Mouse (Mus musculus) limb, embryonic 14.5 days (tissue): ENCODE data around the gene Olfr877. TPM values are rescaled to one million over a fixed set of nuclear protein-coding genes. Genes with fewer than 3 reads are reported as not detected.

ENCODE experiments used
- ATAC-seq: fragments of 200-750 bp; cut with Nextera tagmentation; 2 replicates; pipeline ENCODE4 v1.8.0; 2017; ENCODE audit warnings: low read depth, moderate number of reproducible peaks, moderate TSS enrichment; ENCODE audit not compliant: low FRiP score
- DNase-seq: peaks from one replicate; pipeline ENCODE4 v3.0.0-alpha.2; 2015; ENCODE audit warnings: low spot score
- H3K27ac ChIP-seq: fragments of 300-500 bp; sonication (generic); replicated peaks from 2 replicates; pipeline ENCODE4 v1.5.1; 2014; ENCODE audit warnings: low read depth, mild to moderate bottlenecking, low read length, moderate library complexity, mixed read lengths
- H3K27me3 ChIP-seq: fragments of 300-500 bp; sonication (generic); 2 replicates; pipeline ENCODE4 v1.6.1; 2014; ENCODE audit warnings: low read length, mixed read lengths; ENCODE audit not compliant: control insufficient read depth, insufficient read depth
- H3K36me3 ChIP-seq: fragments of 300-500 bp; sonication (generic); 2 replicates; pipeline ENCODE4 v1.6.1; 2014; ENCODE audit warnings: mild to moderate bottlenecking, low read length, moderate library complexity, mixed read lengths; ENCODE audit not compliant: control insufficient read depth, insufficient read depth
- H3K4me1 ChIP-seq: fragments of 300-500 bp; sonication (generic); 2 replicates; pipeline ENCODE4 v1.6.1; 2014; ENCODE audit warnings: antibody characterized with exemption, low read length, mixed read lengths; ENCODE audit not compliant: control insufficient read depth, insufficient read depth
- H3K4me2 ChIP-seq: fragments of 300-500 bp; sonication (generic); replicated peaks from 2 replicates; pipeline ENCODE4 v1.6.1; 2014; ENCODE audit warnings: low read depth, mild to moderate bottlenecking, low read length, moderate library complexity; ENCODE audit not compliant: severe bottlenecking
- H3K4me3 ChIP-seq: fragments of 300-500 bp; sonication (generic); replicated peaks from 2 replicates; pipeline ENCODE4 v1.5.1; 2014; ENCODE audit warnings: low read length
- H3K9ac ChIP-seq: fragments of 300-500 bp; sonication (generic); 2 replicates; pipeline ENCODE4 v1.6.1; 2014; ENCODE audit warnings: mild to moderate bottlenecking, low read depth, low read length, moderate library complexity; ENCODE audit not compliant: severe bottlenecking
- H3K9me3 ChIP-seq: fragments of 300-500 bp; sonication (generic); 2 replicates; pipeline ENCODE4 v1.6.1; 2016; ENCODE audit warnings: low read length; ENCODE audit not compliant: control insufficient read depth
- POLR2A ChIP-seq: fragments of 200-500 bp; IDR thresholded peaks from 2 replicates; pipeline ENCODE4 v1.8.0; 2012; ENCODE audit warnings: inconsistent platforms, mild to moderate bottlenecking, moderate library complexity, borderline replicate concordance; ENCODE audit not compliant: insufficient read depth, insufficient read length; ENCODE audit errors: extremely low read depth
- WGBS: fragments of 180-500 bp; shearing (Covaris S2); extraction: QIAGEN DNeasy Blood & Tissue Kit; methylation state at CpG from one replicate; pipeline ENCODE4 v1.1.7; 2014; 5-methylcytosine and 5-hydroxymethylcytosine counted together
- polyA plus RNA-seq, 2 experiments: library from polyadenylated mRNA; depleted of rRNA in 1 of 2; stranded (reverse) in 1 of 2; unstranded in 1 of 2; fragments of >200 nt; fragmentation: Nextera tagmentation in 1 of 2; extraction: Ambion mirVana in 1 of 2; gene quantifications; 2 replicates each; pipeline versions ENCODE4 v1.2.1 to v1.2.3; 2012 to 2014

Olfr877 gene
- polyA plus RNA-seq, 2 experiments, result not detected

DNA sequence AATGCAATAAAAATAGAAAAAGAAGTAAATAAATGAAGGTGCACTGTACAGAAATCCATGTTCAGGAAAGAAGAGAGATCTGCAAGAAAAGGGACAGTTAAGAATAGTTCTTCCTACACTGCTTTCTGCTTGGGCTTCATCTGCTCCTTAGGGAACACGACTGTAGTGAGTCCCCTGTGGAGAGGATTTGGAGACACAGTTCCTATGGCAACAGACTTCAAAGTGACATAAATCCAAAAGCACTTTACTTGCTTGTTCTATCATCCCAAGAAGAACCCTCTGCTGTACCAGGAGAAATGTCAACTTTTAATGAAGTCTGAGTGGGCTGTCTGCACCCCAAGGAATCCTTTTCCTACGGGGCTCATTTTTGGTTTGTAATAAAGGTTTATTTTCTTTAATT is 36.9 kb downstream of the Olfr877 start:
- ATAC-seq (no peak), DNase-seq (no peak)
- Histone ChIP-seq H3K9ac (no peak overlapping the region), H3K36me3 (no peaks in the 10 kb centered on the region), H3K4me1 (no peaks in the 10 kb centered on the region), H3K27ac (no peak overlapping the region), H3K27me3 (no peaks in the 10 kb centered on the region), H3K4me2 (no peak overlapping the region), H3K9me3 (no peaks in the 10 kb centered on the region), H3K4me3 (no peak overlapping the region)
- no peak for TF ChIP-seq POLR2A
- 31% methylated on average over 2 of the region's 2 CpGs for WGBS

- ATAC-seq, result no peak
- Histone ChIP-seq H3K9ac (no peak within 1 kb of the TSS), H3K9me3 (no peaks in the 10 kb centered on the region), H3K27me3 (no peaks in the 10 kb centered on the region), H3K36me3 (no peaks in the 10 kb centered on the region), H3K27ac (no peak within 1 kb of the TSS), H3K4me2 (no peak within 1 kb of the TSS), H3K4me1 (no peaks in the 10 kb centered on the region), H3K4me3 (no peak within 1 kb of the TSS)
- WGBS, result 78% methylated on average over 2 of the region's 2 CpGs
- TF ChIP-seq POLR2A, result no peak
- no peak for DNase-seq
These were observed 42.6 kb downstream of the Olfr877 start, which contains the start of gene Olfr145 for GRCm38 (mm10) chr9:37896661-37897060. Gene Olfr145, plus strand, starts transcription at chr9:37896724.

- H3K4me3 ChIP-seq, result no peak overlapping the region
- H3K9ac ChIP-seq, result no peak overlapping the region
- DNase-seq (no peak), ATAC-seq (no peak)
- H3K4me2 ChIP-seq, result no peak overlapping the region
- H3K4me1 ChIP-seq, result no peaks in the 10 kb centered on the region
- 67% methylated on average over 3 of the region's 3 CpGs for WGBS
- TF ChIP-seq POLR2A, result no peak
- no peaks in the 10 kb centered on the region for H3K36me3 ChIP-seq
- H3K27me3 ChIP-seq, result no peaks in the 10 kb centered on the region
- no peak overlapping the region for H3K27ac ChIP-seq
- no peaks in the 10 kb centered on the region for H3K9me3 ChIP-seq
These were observed 51.5 kb downstream of the Olfr877 start for GRCm38 (mm10) chr9:37905555-37905954.

Other genes starting within 250 kb of the Olfr877 start
- gene Spa17, start 240.5 kb upstream of the Olfr877 start, polyA plus RNA-seq (2012; rRNA removed), result 1.8 and 2.5 TPM in 2 replicates
- 3.1 and 4.1 TPM in 2 replicates for gene Spa17, start 240.5 kb upstream of the Olfr877 start, polyA plus RNA-seq (2014; fragmentation: Nextera tagmentation; extraction: Ambion mirVana)
- 110 and 122 TPM in 2 replicates for gene Tbrg1, start 197.0 kb upstream of the Olfr877 start, polyA plus RNA-seq (2012; rRNA removed)
- 208 and 211 TPM in 2 replicates for gene Tbrg1, start 197.0 kb upstream of the Olfr877 start, polyA plus RNA-seq (2014; fragmentation: Nextera tagmentation; extraction: Ambion mirVana)
- gene Panx3, start 185.0 kb upstream of the Olfr877 start, polyA plus RNA-seq (2012; rRNA removed), result 37.4 and 51.1 TPM in 2 replicates
- gene Panx3, start 185.0 kb upstream of the Olfr877 start, polyA plus RNA-seq (2014; fragmentation: Nextera tagmentation; extraction: Ambion mirVana), result 13.7 and 15.9 TPM in 2 replicates
- not detected in 2 replicates for gene Olfr160, start 138.0 kb upstream of the Olfr877 start, polyA plus RNA-seq (2012; rRNA removed)
- not detected in 2 replicates for gene Olfr160, start 138.0 kb upstream of the Olfr877 start, polyA plus RNA-seq (2014; fragmentation: Nextera tagmentation; extraction: Ambion mirVana)
- 0.15 and 0.24 TPM in 2 replicates for gene Olfr874, start 109.2 kb upstream of the Olfr877 start, polyA plus RNA-seq (2012; rRNA removed)
- not detected in 2 replicates for gene Olfr874, start 109.2 kb upstream of the Olfr877 start, polyA plus RNA-seq (2014; fragmentation: Nextera tagmentation; extraction: Ambion mirVana)
- 0.14 and 0.27 TPM in 2 replicates for gene Olfr875, start 82.4 kb upstream of the Olfr877 start, polyA plus RNA-seq (2012; rRNA removed)
- gene Olfr875, start 82.4 kb upstream of the Olfr877 start, polyA plus RNA-seq (2014; fragmentation: Nextera tagmentation; extraction: Ambion mirVana), result not detected in 2 replicates
- gene Olfr876, start 51.2 kb upstream of the Olfr877 start, polyA plus RNA-seq (2012; rRNA removed), result not detected in 2 replicates
- not detected in 2 replicates for gene Olfr876, start 51.2 kb upstream of the Olfr877 start, polyA plus RNA-seq (2014; fragmentation: Nextera tagmentation; extraction: Ambion mirVana)
- gene Olfr145, start 42.5 kb downstream of the Olfr877 start, polyA plus RNA-seq (2012; rRNA removed), result not detected in 2 replicates
- not detected in 2 replicates for gene Olfr145, start 42.5 kb downstream of the Olfr877 start, polyA plus RNA-seq (2014; fragmentation: Nextera tagmentation; extraction: Ambion mirVana)
- not detected in 2 replicates for gene Olfr878, start 63.6 kb downstream of the Olfr877 start, polyA plus RNA-seq (2012; rRNA removed)
- gene Olfr878, start 63.6 kb downstream of the Olfr877 start, polyA plus RNA-seq (2014; fragmentation: Nextera tagmentation; extraction: Ambion mirVana), result not detected in 2 replicates
- not detected in 2 replicates for gene Olfr881, start 137.6 kb downstream of the Olfr877 start, polyA plus RNA-seq (2012; rRNA removed)
- not detected in 2 replicates for gene Olfr881, start 137.6 kb downstream of the Olfr877 start, polyA plus RNA-seq (2014; fragmentation: Nextera tagmentation; extraction: Ambion mirVana)
- gene Olfr883, start 171.5 kb downstream of the Olfr877 start, polyA plus RNA-seq (2012; rRNA removed), result not detected in 2 replicates
- not detected in 2 replicates for gene Olfr883, start 171.5 kb downstream of the Olfr877 start, polyA plus RNA-seq (2014; fragmentation: Nextera tagmentation; extraction: Ambion mirVana)
- not detected in 2 replicates for gene Olfr884, start 192.3 kb downstream of the Olfr877 start, polyA plus RNA-seq (2012; rRNA removed)
- gene Olfr884, start 192.3 kb downstream of the Olfr877 start, polyA plus RNA-seq (2014; fragmentation: Nextera tagmentation; extraction: Ambion mirVana), result not detected in 2 replicates
- gene Olfr885, start 207.1 kb downstream of the Olfr877 start, polyA plus RNA-seq (2012; rRNA removed), result not detected in 2 replicates
- gene Olfr885, start 207.1 kb downstream of the Olfr877 start, polyA plus RNA-seq (2014; fragmentation: Nextera tagmentation; extraction: Ambion mirVana), result not detected in 2 replicates
- not detected in 2 replicates for gene Olfr887, start 229.8 kb downstream of the Olfr877 start, polyA plus RNA-seq (2012; rRNA removed)
- not detected in 2 replicates for gene Olfr887, start 229.8 kb downstream of the Olfr877 start, polyA plus RNA-seq (2014; fragmentation: Nextera tagmentation; extraction: Ambion mirVana)